In the genomic region with DNA sequence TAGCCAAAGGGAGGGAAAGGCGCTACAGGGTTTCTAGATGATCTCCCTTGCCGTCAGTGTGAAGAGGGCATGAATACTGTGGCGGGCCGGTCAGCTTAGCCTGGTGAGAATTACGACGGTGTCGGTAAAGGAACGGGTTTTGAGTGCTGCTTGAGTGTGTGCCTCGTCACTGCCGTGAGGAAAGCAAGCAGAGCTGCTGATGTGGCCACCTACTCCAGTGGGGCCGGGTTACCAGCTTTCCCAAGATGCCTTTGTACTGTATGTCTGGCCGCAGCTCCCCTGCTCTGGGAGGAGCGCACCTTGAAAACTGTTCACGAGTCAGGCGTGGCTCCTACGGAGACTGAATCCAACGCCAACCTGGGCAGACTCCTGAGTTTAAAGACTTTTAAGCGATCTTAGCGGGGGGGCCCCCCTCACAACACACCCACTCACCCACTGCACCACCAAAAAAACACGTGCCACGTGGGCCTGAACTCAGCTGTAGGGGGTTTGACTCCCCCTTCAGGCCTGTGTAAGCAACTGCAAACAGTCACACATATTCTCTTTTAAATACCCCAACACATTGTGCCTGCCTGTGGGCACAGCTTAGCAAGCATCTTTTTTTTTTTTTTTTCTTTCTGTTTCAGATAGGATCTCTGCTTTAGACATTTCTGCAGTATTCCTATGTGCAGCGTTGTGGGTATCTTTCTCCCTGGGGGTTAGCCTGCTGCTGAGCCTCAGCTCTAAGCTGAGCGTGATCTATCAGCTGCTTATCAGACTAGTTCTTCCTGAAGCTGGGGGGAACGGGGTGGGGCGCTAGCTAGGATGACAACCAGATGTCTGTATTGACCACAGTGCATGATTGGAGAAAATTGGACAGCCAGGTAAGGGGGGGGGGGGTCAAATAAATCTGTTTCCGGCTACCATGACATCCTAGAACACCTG, we compare ENCODE assay signal across 14 mouse cellular contexts. TPM values are rescaled to one million over a fixed set of nuclear protein-coding genes. Genes with fewer than 3 reads are reported as not detected.
DNase-seq lines count a peak whose midpoint lies in the region; ATAC-seq and TF ChIP-seq lines count a peak whose summit lies in the region.
"Had no signal": no experiment of that assay in that cellular context is flagged by ENCODE, and none has a peak within 500 bp of the region (broad histone marks: within the 10 kb centered on the region; RNA-seq: fewer than 3 reads in every experiment).

No protein-coding gene starts in this region.

- peaks cover 16% of the 10 kb centered on the region for H3K36me3 ChIP-seq in ES-E14 (ENCODE audit: control insufficient read depth, insufficient read depth, low read length, poor library complexity, severe bottlenecking)
- peaks cover 29% of the 10 kb centered on the region for H3K36me3 ChIP-seq in intestine, postnatal 0 days (ENCODE audit: control insufficient read depth, insufficient read depth)
- H3K36me3 ChIP-seq in midbrain, embryonic 10.5 days, result peaks cover 29% of the 10 kb centered on the region

- H3K27me3 ChIP-seq in intestine, postnatal 0 days (replicated peaks; ENCODE audit: control insufficient read depth, insufficient read depth, low read length), result no peaks in the 10 kb centered on the region
- H3K27me3 ChIP-seq in midbrain, embryonic 10.5 days (ENCODE audit: low read depth, poor library complexity, severe bottlenecking), result peaks cover 15% of the 10 kb centered on the region
- H3K27me3 ChIP-seq: hindbrain, embryonic 12.5 days; neural tube, embryonic 12.5 days had no signal

- H3K4me3 ChIP-seq in layer of hippocampus, adult 2 months, result no peak overlapping the region
- peak overlapping the region in 1 of 2 experiments; percentile 3; a peak in 1 of 4 replicates for H3K4me3 ChIP-seq in ES-E14 (ENCODE audit: insufficient read depth in 1 of 2, low read depth in 1 of 2, low read length in 2 of 2, poor library complexity in 1 of 2, severe bottlenecking in 1 of 2)
- no peak overlapping the region for H3K4me3 ChIP-seq in intestine, postnatal 0 days (ENCODE audit: low read depth, low read length)
- no peak overlapping the region for H3K4me3 ChIP-seq in midbrain, embryonic 10.5 days
- H3K4me3 ChIP-seq: hindbrain, embryonic 12.5 days; neural tube, embryonic 12.5 days had no signal

- in situ Hi-C loops in ES-E14 (cut with MboI; ENCODE audit: low sequenced_read_pairs in 2 of 2, unreplicated experiment in 2 of 2), result no loop called here

- DNase-seq in layer of hippocampus, adult 2 months (ENCODE audit: low spot score in 2 of 2), result no peak
- no peak for DNase-seq in layer of hippocampus, postnatal 25 days (ENCODE audit: extremely low spot score in 1 of 2, low spot score in 1 of 2)
- DNase-seq in A20 (ENCODE audit: low read depth, low spot score) (peak; percentile 41), ES-E14 (ENCODE audit: low read depth, low spot score) (no peak)
- DNase-seq in urinary bladder, adult 2 months (ENCODE audit: low spot score), result no peak
- no peak for DNase-seq in midbrain, embryonic 10.5 days (ENCODE audit: low spot score)
- DNase-seq: right cerebral cortex, postnatal 25 days; thymus, postnatal 36 days had no signal

- no peak overlapping the region for H3K4me2 ChIP-seq in intestine, postnatal 0 days (replicated peaks; ENCODE audit: low read depth)
- H3K4me2 ChIP-seq: hindbrain, embryonic 12.5 days; neural tube, embryonic 12.5 days had no signal

- H3K9me3 ChIP-seq in ES-E14 (ENCODE audit: control insufficient read depth, insufficient read depth, low read depth, low read length), result no peaks in the 10 kb centered on the region
- H3K9me3 ChIP-seq in intestine, postnatal 0 days (ENCODE audit: control insufficient read depth), result no peaks in the 10 kb centered on the region
- no peaks in the 10 kb centered on the region for H3K9me3 ChIP-seq in midbrain, embryonic 10.5 days (replicated peaks)
- H3K9me3 ChIP-seq: hindbrain, embryonic 12.5 days; neural tube, embryonic 12.5 days had no signal

- peak overlapping the region; percentile 18; the same call in 1 of the 2 replicates for H3K9ac ChIP-seq in ES-E14 (ENCODE audit: insufficient read depth, low read depth, low read length, poor library complexity, severe bottlenecking)
- no peak overlapping the region for H3K9ac ChIP-seq in intestine, postnatal 0 days (ENCODE audit: low read depth, low read length)
- H3K9ac ChIP-seq: hindbrain, embryonic 12.5 days; neural tube, embryonic 12.5 days had no signal

- TF ChIP-seq CTCF in layer of hippocampus, adult 2 months (conservative IDR thresholded peaks at IDR 0.05), result peak; percentile 52
- peak; percentile 59 for TF ChIP-seq CTCF in intestine, postnatal 0 days (IDR thresholded peaks at IDR 0.05; ENCODE audit: low read depth)

- whole genome bisulfite sequencing in intestine, postnatal 0 days, result 63% methylated on average over 26 of the region's 26 CpGs
- WGBS in midbrain, embryonic 10.5 days, result 71% methylated on average over 26 of the region's 26 CpGs

- no peak for ATAC-seq in intestine, postnatal 0 days

- peaks cover 3 to 10% of the 10 kb centered on the region in 2 experiments; a peak in 2 of 4 replicates for H3K4me1 ChIP-seq in ES-E14 (ENCODE audit: control insufficient read depth in 2 of 2, insufficient read depth in 2 of 2, low read length in 2 of 2, poor library complexity in 1 of 2)
- H3K4me1 ChIP-seq in intestine, postnatal 0 days (replicated peaks; ENCODE audit: control insufficient read depth, insufficient read depth, low read length), result no peaks in the 10 kb centered on the region; the same call in 1 of the 2 replicates
- H3K4me1 ChIP-seq in midbrain, embryonic 10.5 days, result peaks cover 10% of the 10 kb centered on the region

- no peak overlapping the region for H3K27ac ChIP-seq in layer of hippocampus, adult 2 months
- no peak overlapping the region for H3K27ac ChIP-seq in ES-E14 (ENCODE audit: insufficient read depth, low read depth, low read length, poor library complexity, severe bottlenecking)
- H3K27ac ChIP-seq in intestine, postnatal 0 days (ENCODE audit: low read depth, low read length), result no peak overlapping the region
- H3K27ac ChIP-seq in midbrain, embryonic 10.5 days (replicated peaks), result no peak overlapping the region
- H3K27ac ChIP-seq: hindbrain, embryonic 12.5 days; macrophage; neural tube, embryonic 12.5 days had no signal

TF ChIP-seq in ES-E14, 5 proteins besides CTCF, POLR2A, EP300 and RAD21:
- TF ChIP-seq ZC3H11A (IDR thresholded peaks at IDR 0.05; ENCODE audit: borderline replicate concordance, low read depth, low read length) (no peak), ZNF384 (IDR thresholded peaks at IDR 0.05; ENCODE audit: low read depth, low read length) (peak; percentile 51; the same call in 1 of the 2 replicates)

RNA-seq across cellular contexts. Expression of a gene that starts 10.6 kb away (rescaled TPM):
- total RNA-seq in layer of hippocampus, adult 2 months (2021), result 10 to 100 TPM; 49.6 to 51.1 TPM
- total RNA-seq in layer of hippocampus, postnatal 25 days (2021), result 10 to 100 TPM; 62.5 to 77.9 TPM
- total RNA-seq in ES-E14 (2012; rRNA removed), result 335 and 424 TPM in 2 replicates
- polyA plus RNA-seq in intestine, postnatal 0 days (2015; fragmentation: Nextera tagmentation; extraction: Ambion mirVana), result 271 and 315 TPM in 2 replicates
- 94.8 and 129 TPM in 2 replicates for polyA plus RNA-seq in urinary bladder, adult 2 months (2012; rRNA removed)
- 118 and 129 TPM in 2 replicates for polyA plus RNA-seq in midbrain, embryonic 10.5 days (2016; fragmentation: Nextera tagmentation; extraction: Ambion mirVana)

RNA-seq across cellular contexts. Expression of a gene that starts 14.7 kb away (rescaled TPM):
- under 1 TPM; 0.67 to 0.83 TPM for total RNA-seq in layer of hippocampus, adult 2 months (2021)
- total RNA-seq in layer of hippocampus, postnatal 25 days (2021), result 1 to 10 TPM; 1.2 to 1.4 TPM
- total RNA-seq in ES-E14 (2012; rRNA removed), result 15.1 and 20.6 TPM in 2 replicates
- 29.8 and 32.7 TPM in 2 replicates for polyA plus RNA-seq in intestine, postnatal 0 days (2015; fragmentation: Nextera tagmentation; extraction: Ambion mirVana)
- polyA plus RNA-seq in urinary bladder, adult 2 months (2012; rRNA removed), result 6.4 and 7.1 TPM in 2 replicates
- polyA plus RNA-seq in midbrain, embryonic 10.5 days (2016; fragmentation: Nextera tagmentation; extraction: Ambion mirVana), result 3.3 and 4.2 TPM in 2 replicates

RNA-seq across cellular contexts. Expression of a gene that starts 34.1 kb away (rescaled TPM):
- under 1 TPM; 0.36 to 0.64 TPM for total RNA-seq in layer of hippocampus, adult 2 months (2021)
- total RNA-seq in layer of hippocampus, postnatal 25 days (2021), result under 1 TPM; 0.63 to 0.69 TPM
- 27.8 and 32.1 TPM in 2 replicates for total RNA-seq in ES-E14 (2012; rRNA removed)
- 4.8 TPM in 2 replicates for polyA plus RNA-seq in intestine, postnatal 0 days (2015; fragmentation: Nextera tagmentation; extraction: Ambion mirVana)
- 0.78 and 1.5 TPM in 2 replicates for polyA plus RNA-seq in urinary bladder, adult 2 months (2012; rRNA removed)
- 47.5 and 50.2 TPM in 2 replicates for polyA plus RNA-seq in midbrain, embryonic 10.5 days (2016; fragmentation: Nextera tagmentation; extraction: Ambion mirVana)

RNA-seq across cellular contexts. Expression of a gene that starts 47.4 kb away (rescaled TPM):
- not detected for total RNA-seq in layer of hippocampus, adult 2 months (2021)
- total RNA-seq in layer of hippocampus, postnatal 25 days (2021), result not detected
- total RNA-seq in ES-E14 (2012; rRNA removed), result 3.1 and 3.7 TPM in 2 replicates
- 0.10 and 0.17 TPM in 2 replicates for polyA plus RNA-seq in intestine, postnatal 0 days (2015; fragmentation: Nextera tagmentation; extraction: Ambion mirVana)
- not detected in 2 replicates for polyA plus RNA-seq in urinary bladder, adult 2 months (2012; rRNA removed)
- polyA plus RNA-seq in midbrain, embryonic 10.5 days (2016; fragmentation: Nextera tagmentation; extraction: Ambion mirVana), result 0.21 and 2.3 TPM in 2 replicates
- total RNA-seq: gastrocnemius, postnatal 4 days; layer of hippocampus, adult 18-20 months had no signal
- polyA plus RNA-seq: macrophage had no signal

RNA-seq across cellular contexts. Expression of a gene that starts 52.7 kb away (rescaled TPM):
- total RNA-seq in layer of hippocampus, adult 2 months (2021), result under 1 TPM in 1 of 2 experiments, not detected in 1; 0.31 TPM
- under 1 TPM; 0.17 to 0.47 TPM for total RNA-seq in layer of hippocampus, postnatal 25 days (2021)
- total RNA-seq in ES-E14 (2012; rRNA removed), result 8.6 and 16.7 TPM in 2 replicates
- 52.9 and 55.7 TPM in 2 replicates for polyA plus RNA-seq in intestine, postnatal 0 days (2015; fragmentation: Nextera tagmentation; extraction: Ambion mirVana)
- polyA plus RNA-seq in urinary bladder, adult 2 months (2012; rRNA removed), result 0.10 TPM in 1 of 2 replicates, not detected in the other
- polyA plus RNA-seq in midbrain, embryonic 10.5 days (2016; fragmentation: Nextera tagmentation; extraction: Ambion mirVana), result 0.99 and 1.3 TPM in 2 replicates
- total RNA-seq: gastrocnemius, postnatal 4 days had no signal
- polyA plus RNA-seq: macrophage had no signal

Comparison
In these comparisons a context has a peak if more than half of its experiments do, and no peak if none do; other contexts are left out.
1. RNA of a gene that starts 34.1 kb away (total RNA-seq): 27.8 to 32.1 TPM in ES-E14; 0.63 to 0.69 TPM in layer of hippocampus, postnatal 25 days and 0.36 to 0.64 TPM in layer of hippocampus, adult 2 months; every median in the first group is over 10 times any median in the second.